Mouse (Mus musculus): ENCODE data around the gene Nav2. TPM values are rescaled to one million over a fixed set of nuclear protein-coding genes. Genes with fewer than 3 reads are reported as not detected.

Nav2 gene
- total RNA-seq, 2 experiments from 2014 or later, result 26.1 to 38.7 TPM

DNA sequence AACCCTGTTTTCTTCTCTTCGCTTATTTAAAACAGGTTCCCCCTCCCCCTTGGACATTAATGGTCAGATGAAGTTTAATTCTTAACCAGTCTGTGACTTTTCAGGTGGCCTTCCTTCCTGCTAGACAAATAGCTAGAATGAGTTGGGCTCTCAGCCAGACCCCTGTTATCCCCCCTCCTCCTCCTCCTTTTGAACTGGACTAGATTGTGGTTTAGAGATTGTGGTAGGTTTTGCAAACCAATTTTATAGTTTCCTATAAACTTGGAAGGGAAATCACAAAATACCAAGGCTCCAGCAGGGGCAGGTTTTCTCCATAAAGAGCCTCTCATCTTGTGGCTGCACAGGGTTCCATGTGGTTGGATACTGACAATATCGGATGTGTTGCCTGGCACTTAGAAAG, 606.5 kb downstream of the Nav2 start:
- no peak for ATAC-seq (replicated peaks; ENCODE audit: poor library complexity, severe bottlenecking)

DNA sequence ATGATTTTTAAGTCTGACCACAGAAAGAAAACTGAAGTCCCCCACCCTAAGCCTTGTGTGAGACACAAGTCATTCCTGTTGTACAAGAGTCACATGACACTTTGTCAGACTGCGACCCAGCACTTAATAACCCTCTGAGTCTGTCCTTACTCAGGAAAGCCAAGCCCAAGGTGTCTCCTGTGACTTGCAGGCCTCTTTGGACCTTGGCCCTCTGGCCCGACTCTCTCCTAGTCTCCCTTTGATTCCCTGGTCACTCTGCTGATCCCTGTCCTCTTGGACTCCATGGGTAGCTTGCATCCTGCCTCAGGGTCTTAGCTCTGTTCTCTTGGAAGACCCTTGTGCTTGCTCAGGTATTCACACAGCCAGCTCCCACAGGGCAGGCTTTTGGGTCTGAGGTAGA, 612.0 kb downstream of the Nav2 start:
- no peak for ATAC-seq (replicated peaks; ENCODE audit: poor library complexity, severe bottlenecking)

- no peak for ATAC-seq (replicated peaks; ENCODE audit: poor library complexity, severe bottlenecking)
These were observed 612.8 kb downstream of the Nav2 start for GRCm38 (mm10) chr7:49521349-49521748.

DNA sequence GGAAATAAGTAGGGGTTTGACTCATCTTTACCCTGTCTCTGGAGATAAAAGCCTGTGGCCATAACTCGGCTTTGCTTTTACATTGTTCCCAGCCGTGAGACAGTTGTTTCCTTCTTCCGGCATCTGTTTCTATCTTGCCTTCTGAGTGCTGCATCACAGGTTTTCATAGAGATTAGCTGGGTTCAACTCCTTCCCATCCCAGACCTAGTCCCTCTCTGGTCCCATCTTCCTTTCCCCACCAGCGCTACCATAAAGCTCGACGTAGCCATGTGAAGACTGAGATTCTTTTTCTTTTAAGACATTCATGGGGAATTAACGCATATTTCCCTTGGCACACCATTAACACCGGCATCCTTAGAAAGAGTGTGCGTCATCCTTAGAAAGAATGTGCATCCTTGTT, 613.5 kb downstream of the Nav2 start:
- no peak for ATAC-seq (replicated peaks; ENCODE audit: poor library complexity, severe bottlenecking)

DNA sequence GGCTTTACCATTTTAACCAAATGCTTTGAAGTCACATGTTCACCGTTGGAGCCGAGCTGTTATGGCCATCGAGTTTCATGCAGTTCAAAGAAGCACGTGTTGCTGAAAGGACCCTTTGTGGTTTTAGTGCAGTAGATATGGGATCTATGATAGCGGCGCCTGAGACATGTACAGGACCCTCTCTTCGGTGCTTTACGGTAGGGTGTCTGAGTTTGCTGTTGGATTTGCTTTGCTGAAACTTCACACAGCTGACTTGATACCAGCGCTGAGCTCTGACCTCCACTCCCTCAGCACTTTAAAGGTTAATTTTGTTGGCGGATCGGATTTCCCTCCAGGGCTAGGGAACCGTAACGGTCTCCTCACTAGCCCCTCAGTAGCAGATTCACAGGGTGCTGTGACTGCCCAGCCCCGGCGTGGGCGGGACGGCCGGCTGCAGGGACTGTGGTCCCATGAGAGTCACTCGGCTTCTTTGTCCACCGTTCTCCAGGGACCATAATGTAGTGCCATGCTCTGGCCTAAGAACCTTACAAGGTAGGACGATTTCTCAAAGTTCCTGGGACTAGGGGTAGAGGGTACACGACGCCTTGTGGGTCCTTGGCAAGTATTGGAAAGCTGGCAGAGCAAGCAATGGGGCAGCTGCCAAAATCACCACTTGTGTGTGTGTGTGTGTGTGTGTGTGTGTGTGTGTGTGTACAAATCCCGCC, 614.0 kb downstream of the Nav2 start:
- peak; percentile 26; the same call in 1 of the 2 replicates for ATAC-seq (replicated peaks; ENCODE audit: poor library complexity, severe bottlenecking)

DNA sequence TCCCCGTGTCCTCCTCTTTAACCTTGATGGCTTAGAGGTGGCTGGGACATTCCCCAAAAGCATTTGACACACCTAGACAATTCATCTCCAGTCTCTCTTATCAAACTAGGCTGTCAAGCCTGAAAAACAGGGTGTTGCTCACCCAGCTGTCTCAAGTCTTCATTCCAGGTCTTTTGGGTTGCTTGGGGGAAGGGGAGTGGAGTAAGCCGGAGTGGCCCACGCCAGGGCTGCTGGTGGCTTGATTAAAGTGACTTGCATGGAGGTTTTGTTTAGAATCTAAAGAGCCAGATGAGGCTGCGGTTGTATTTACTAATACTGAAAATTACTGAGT, 614.6 kb downstream of the Nav2 start:
- ATAC-seq (replicated peaks; ENCODE audit: poor library complexity, severe bottlenecking), result no peak

- ATAC-seq (replicated peaks; ENCODE audit: poor library complexity, severe bottlenecking), result no peak
These were observed 615.2 kb downstream of the Nav2 start for GRCm38 (mm10) chr7:49523729-49524128.

- no peak for ATAC-seq (replicated peaks; ENCODE audit: poor library complexity, severe bottlenecking)
These were observed 617.0 kb downstream of the Nav2 start for GRCm38 (mm10) chr7:49525348-49526100.

GRCm38 (mm10) chr7:49526101-49526499, 617.6 kb downstream of the Nav2 start:
- no peak for ATAC-seq (replicated peaks; ENCODE audit: poor library complexity, severe bottlenecking)

DNA sequence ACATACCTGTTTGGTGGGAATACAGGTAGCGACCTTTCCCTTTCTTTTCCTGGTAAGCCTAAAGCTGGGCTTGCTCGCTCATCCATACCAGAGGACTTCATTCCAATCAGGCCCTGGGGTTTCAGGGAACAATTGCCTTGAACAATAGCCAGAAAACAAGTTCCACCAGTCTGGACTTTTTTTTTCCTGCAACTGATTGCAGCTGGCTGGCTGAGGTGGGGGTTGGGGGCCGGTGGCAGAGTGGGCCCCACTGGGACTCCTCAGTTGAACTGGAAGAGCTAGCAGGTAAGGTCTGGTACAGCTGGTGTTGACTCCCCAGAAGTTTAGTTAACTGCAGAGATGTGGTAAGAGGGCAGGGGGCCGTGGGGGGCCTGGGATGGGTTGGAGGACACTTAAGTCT, 619.0 kb downstream of the Nav2 start:
- ATAC-seq (replicated peaks; ENCODE audit: poor library complexity, severe bottlenecking), result no peak

DNA sequence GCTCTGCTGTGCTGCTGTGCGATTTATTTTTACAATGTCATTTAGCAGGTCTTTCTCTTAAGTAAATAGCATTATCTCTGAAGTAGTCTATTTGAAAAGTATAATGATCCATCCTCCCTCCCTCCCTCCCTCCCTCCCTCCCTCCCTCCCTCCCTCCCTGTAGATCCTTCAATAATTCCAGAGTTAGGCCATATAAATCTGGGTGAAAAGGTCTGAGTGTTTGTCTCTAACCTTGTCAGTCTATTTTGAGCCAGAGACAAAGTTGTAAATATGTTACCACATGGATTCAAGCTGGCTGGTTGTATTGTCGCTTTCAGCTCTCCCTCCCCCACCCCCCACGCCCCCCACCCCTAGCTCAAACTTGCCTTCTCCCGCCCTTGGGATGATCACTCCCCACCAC, 619.4 kb downstream of the Nav2 start:
- ATAC-seq (replicated peaks; ENCODE audit: poor library complexity, severe bottlenecking), result no peak

DNA sequence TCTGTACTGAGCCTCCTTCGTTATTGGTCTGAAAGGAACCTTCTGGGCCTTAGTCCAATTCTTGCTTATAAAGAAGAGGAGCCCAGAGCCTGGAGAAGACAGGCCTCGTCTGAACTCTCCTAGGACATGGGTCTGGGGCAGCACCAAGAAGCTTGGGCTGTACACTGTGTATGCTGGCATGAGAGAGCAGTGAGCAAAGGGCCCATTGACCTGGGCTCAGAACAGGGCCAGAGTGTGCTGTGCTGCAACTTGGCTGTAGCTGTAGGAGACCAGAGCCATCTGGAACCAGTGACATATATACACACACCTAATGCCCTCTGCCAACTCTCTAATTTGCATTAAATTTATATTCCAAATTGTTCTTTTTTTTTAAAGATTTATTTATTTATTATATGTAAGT, 621.0 kb downstream of the Nav2 start:
- no peak for ATAC-seq (replicated peaks; ENCODE audit: poor library complexity, severe bottlenecking)

GRCm38 (mm10) chr7:49533571-49533970, 625.1 kb downstream of the Nav2 start:
- no peak for ATAC-seq (replicated peaks; ENCODE audit: poor library complexity, severe bottlenecking)

DNA sequence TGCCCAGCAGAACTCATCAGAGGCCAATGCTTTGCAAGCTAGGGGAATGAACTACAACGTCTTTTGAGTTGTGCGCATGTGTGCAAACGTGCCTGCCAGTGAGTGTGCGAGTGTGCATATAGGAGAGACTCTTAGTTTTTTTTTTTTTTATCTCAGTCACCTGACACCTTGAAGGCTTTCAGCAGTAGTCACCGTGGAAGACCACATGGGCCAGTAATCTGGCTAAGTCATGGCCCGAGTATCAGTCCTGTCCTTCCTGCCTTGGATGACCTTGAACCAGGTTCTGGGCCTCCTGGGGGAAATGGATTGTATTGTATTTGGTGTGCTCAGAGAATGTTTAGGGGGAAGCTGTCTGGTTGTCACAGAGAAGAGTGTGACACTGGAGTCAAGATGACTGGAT, 625.7 kb downstream of the Nav2 start:
- no peak for ATAC-seq (replicated peaks; ENCODE audit: poor library complexity, severe bottlenecking)

DNA sequence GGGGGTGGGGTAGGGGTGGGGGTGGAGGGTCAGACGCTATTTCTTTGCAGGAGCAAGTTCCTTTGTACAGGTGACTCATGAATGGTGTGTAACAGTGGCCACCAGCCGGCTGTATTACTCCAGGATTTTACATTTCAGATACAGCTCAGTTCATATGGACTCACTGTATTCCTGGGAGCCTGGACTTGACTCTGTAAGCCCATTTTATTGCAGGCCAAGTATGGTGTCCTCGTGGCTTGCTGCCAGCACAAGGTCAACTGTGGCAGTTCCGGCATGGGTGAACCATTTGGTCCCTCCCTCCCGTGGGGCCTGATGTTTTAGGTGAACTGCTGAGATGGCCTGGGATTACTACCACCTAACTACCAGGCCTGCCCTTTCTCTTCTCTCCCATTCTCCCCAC, 629.8 kb downstream of the Nav2 start:
- ATAC-seq (replicated peaks; ENCODE audit: poor library complexity, severe bottlenecking), result no peak

- no peak for ATAC-seq (replicated peaks; ENCODE audit: poor library complexity, severe bottlenecking)
These were observed 631.7 kb downstream of the Nav2 start for GRCm38 (mm10) chr7:49540181-49540580.

- ATAC-seq (replicated peaks; ENCODE audit: poor library complexity, severe bottlenecking), result no peak
These were observed 633.6 kb downstream of the Nav2 start for GRCm38 (mm10) chr7:49542135-49542534.

GRCm38 (mm10) chr7:49544775-49545705, 636.5 kb downstream of the Nav2 start:
- ATAC-seq (replicated peaks; ENCODE audit: poor library complexity, severe bottlenecking), result peak; percentile 85

DNA sequence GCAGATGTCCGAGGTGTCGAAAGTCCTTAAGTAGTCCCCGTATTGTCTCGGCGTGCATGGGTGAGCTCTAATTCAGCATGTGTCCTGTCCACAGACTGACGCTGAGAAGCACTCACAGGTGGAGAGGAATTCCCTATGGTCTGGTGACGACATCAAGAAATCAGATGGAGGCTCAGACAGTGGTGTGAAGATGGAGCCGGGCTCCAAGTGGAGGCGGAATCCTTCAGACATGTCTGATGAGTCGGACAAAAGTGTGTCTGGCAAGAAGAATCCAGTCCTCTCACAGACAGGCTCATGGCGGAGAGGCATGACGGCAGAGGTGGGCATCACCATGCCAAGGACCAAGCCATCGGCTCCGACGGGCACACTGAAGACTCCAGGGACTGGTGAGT, 637.2 kb downstream of the Nav2 start:
- no peak for ATAC-seq (replicated peaks; ENCODE audit: poor library complexity, severe bottlenecking)

GRCm38 (mm10) chr7:49548397-49548796, 639.9 kb downstream of the Nav2 start:
- no peak for ATAC-seq (replicated peaks; ENCODE audit: poor library complexity, severe bottlenecking)

Measured in granulocyte monocyte progenitor cell, adult 5-6 weeks (primary cell).